Mouse (Mus musculus): ENCODE data around the gene Foxo6.

Foxo6 gene

GRCm38 (mm10) chr4:120287290-120288111 is at the start of gene Foxo6:
Gene Foxo6, minus strand, starts transcription at chr4:120287349.
- peak; percentile 98 for DNase-seq

- DNase-seq: no peak
These were observed 47.2 kb upstream of the Foxo6 start for GRCm38 (mm10) chr4:120334316-120334715.

DNA sequence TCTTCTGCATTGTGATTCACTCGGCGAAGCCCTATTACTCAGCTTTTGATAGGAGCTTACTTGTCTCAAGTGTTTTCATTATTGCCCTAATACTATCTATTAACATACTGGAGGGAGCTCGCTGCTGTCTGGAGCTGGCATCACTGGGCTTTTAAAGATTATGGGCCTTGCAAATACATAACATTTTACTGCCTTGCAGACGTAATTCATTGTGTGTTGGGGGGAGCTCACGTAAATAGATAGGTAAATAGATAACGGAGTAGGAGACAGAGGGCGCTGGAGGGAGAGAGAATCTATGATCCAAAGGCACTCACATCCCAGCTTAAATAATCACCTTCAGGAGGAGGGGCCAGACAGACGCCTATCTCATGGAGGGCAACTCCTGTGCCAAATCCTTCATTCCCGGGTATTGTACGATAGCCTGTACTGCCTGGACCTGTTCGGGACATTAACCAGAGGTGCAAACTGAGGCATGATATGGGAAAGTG is 45.8 kb upstream of the Foxo6 start:
- DNase-seq: no peak

DNA sequence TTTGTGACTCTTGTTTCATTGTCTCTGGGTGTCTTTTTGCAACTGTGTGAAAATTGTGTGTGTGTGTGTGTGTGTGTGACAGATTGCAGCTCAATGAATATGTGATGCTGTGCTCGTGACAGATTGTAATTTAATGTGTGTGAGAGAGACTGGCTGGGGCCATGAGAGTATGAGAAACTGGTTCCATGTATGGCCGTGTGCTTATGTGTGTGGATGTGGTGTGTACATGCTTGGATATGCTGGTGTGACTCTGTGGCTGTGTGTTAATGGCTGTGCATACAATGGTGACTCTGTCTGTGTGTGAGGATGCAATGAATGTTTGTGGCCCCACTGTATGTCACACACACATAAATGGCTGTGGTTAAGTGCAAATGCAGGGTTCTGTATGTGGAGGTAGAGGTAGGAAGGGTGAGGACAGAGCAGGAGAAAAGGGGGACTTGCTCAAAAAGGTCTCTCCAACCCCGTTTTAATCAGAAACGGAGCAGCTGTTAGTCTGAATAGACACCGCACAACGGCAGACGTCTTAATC is 45.3 kb upstream of the Foxo6 start:
- DNase-seq: no peak

- DNase-seq: no peak
These were observed 44.8 kb upstream of the Foxo6 start for GRCm38 (mm10) chr4:120331992-120332391.

DNA sequence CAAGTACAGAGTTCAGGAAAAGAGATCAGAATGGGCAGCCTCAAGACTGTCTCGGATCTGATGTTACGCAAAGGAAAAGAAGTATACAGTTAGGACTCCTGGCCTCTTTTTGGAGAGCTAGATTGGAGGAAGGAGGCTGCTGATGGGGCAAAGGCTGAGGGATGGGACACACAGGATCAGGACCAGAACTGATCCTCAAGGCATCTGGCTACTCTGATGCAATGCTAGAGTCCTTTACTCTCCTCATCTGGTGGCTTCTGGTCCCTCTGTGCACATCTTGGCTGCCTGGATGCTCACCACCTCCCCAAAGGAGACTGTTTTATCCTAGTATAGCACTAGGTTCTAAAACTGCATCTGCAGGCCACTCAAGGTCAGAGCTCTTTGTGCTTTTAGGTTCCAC is 44.4 kb upstream of the Foxo6 start:
- DNase-seq: no peak

GRCm38 (mm10) chr4:120325748-120326147 is 38.6 kb upstream of the Foxo6 start:
- no peak for DNase-seq

DNA sequence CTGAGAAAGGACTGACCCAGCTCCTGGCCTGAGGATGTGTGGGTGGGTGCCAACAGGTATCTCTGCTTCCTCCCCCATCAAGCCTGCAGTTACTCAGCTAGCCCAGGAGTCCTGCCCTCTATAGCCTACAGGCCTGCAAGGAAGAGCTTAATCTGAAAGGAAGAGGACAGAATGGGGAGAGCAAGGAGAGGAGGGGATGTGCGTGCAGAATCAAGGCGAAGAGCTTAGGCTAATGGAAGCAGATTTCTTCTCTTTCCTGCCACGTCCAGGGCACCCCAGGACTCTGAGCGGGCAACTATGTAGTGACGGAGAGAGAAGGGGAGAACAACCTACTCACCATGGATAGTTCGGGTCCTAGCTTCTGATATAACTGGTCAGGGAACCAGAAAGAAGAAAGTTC is 37.9 kb upstream of the Foxo6 start:
- DNase-seq: no peak

GRCm38 (mm10) chr4:120323858-120324257 is 36.7 kb upstream of the Foxo6 start:
- DNase-seq: no peak

GRCm38 (mm10) chr4:120323198-120323597 is 36.0 kb upstream of the Foxo6 start:
- no peak for DNase-seq

- no peak for DNase-seq
These were observed 30.4 kb upstream of the Foxo6 start for GRCm38 (mm10) chr4:120317541-120317940.

DNA sequence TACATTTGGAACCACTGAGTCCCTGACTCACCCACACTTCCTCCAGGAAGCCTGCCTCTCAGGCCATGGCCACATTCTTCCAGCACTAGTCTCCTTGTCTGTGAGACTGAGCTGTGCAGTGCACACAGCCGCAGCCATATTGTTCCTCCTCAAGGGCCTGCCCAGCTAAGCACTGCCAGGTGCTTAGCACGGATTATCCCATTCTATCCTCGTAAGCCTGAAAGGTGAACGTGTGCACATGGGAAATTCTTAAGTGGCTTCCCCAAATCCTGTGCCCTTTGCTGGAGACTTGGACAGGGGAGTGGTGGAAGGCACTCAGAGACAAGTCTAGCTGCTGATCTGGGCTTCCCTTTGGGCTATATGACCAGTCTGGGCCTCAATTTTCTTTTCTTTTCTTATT is 29.6 kb upstream of the Foxo6 start:
- DNase-seq: no peak

DNA sequence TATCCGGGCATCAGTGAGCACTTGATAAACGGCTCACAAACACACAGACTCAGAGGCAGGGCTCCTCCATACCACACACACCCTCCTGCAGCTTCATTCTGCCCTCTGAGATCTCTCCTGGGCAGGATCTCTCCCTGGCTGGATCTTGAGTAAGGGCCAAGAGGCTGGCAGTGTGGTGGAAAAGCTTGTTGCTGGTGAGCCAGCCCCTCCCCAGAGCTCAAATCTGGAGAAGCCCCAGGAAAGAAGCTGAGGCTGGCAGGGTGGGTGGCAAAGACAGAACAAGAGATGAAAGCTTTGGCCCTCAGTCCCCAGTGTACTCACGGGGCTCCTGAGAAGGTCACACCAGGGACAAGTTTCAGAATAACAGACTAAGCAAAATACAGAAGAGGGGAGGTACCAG is 27.4 kb upstream of the Foxo6 start:
- DNase-seq: no peak

DNA sequence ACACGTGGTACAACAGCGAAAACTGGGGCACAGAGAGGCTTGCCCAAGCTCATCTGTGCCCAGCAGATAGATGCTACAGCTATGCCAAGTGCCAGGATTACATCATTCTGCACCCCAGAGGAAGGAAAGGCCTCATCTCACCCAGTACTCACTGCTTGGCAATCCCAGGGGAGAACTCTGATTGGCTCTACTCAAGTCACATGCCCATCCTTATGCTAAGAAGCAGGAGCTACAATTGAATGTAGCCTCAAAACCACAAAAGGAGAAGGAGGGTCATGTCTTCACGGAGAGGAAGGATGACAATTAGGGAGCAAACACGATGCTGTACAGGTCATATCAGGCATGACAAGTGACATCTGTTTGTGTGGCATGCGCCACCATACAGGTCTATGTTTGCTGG is 26.2 kb upstream of the Foxo6 start:
- no peak for DNase-seq

- peak; percentile 23 for DNase-seq
These were observed 17.4 kb upstream of the Foxo6 start for GRCm38 (mm10) chr4:120304580-120304979.

DNA sequence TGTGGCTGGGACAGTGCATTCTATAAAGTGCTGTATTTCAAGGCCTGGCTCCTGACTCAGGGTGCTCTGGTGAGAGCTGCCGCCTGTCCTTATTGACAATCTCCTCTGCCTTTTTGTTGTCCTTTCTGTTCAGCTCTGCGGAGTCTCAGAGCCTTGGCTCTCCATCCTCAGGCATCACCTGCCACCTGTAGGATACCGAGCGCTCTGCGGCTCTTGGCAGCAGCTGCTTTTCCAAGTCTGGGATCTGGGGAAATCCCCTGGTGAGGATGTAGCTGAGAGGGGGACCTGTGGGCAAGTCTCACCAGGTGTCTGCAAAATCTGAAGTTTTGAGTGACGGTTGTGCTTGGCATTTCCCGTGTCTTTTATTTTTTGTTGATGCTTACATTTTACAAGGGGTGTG is 12.1 kb upstream of the Foxo6 start:
- DNase-seq: no peak

- DNase-seq: no peak
These were observed 4.1 kb upstream of the Foxo6 start for GRCm38 (mm10) chr4:120291106-120291822.

GRCm38 (mm10) chr4:120290486-120290885 is 3.3 kb upstream of the Foxo6 start:
- DNase-seq: no peak

- DNase-seq: no peak
These were observed 2.2 kb upstream of the Foxo6 start for GRCm38 (mm10) chr4:120289181-120289965.

DNA sequence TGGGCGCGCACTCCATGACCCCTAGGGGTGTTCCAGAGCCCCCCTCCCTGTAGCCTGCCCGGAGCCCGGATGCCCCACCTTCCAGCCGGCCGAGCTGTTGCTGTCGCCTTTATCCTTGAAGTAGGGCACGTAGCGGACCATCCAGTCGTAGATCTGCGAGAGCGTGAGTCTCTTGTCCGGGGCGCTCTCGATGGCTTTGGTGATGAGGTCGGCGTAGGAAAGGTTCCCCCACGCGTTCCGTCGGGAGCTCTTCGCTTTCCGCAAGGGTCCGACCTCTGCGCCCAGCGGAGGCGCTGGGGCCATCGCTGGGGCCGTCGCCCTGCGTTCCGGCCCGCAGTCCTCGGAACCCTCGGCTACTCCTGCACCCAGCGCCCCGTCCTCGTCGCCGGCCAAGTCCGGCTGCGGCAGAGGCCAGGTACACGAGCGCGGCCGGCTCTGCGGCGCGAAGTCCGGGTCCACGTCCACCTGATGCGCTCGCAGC is 348 bp downstream of the Foxo6 start:
- no peak for DNase-seq

DNA sequence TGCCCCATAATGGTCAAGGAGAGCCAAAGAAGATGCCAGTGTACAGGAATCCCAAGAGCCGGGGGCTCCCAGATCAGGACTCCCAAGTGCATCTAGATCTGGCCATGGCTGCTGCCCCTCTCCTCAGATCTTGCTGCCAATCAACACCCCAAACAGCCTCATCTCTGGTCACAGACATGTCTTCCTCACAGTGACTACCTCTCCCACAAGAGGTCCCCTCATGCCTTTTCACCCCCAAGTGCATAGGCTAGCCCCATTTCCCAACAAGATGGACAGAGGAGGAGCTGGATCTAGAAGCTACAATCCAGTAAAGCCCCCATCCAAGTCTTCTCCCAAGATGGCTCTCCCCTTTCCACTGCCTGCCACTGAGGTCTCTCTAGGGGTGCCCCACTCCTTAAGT is 1.4 kb downstream of the Foxo6 start:
- DNase-seq: no peak

DNA sequence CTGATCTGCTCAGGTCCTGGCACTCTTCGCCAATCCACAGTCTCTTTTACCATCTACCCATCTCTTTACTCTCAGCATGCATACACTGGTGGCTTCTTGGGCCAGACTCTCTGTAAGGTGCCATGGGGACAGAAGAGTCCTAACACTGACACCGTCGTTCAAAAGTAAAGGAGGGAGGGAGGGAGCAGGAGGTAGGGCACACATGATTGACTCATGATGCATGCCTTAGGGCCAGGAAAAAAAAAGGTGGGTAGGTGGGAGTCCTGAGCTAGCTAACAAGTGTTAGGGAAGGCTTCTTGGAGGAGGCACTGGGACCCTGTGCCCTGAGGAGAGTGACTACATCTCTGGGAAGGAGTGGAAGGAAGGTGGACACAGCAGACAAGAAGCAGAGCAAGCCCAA is 1.9 kb downstream of the Foxo6 start:
- no peak for DNase-seq

GRCm38 (mm10) chr4:120284187-120284586 is 3.0 kb downstream of the Foxo6 start:
- DNase-seq: no peak

Data from right cerebral cortex, postnatal 25 days (tissue).